Mouse (Mus musculus): ENCODE results near the gene Txnrd1.

Txnrd1 gene

DNA sequence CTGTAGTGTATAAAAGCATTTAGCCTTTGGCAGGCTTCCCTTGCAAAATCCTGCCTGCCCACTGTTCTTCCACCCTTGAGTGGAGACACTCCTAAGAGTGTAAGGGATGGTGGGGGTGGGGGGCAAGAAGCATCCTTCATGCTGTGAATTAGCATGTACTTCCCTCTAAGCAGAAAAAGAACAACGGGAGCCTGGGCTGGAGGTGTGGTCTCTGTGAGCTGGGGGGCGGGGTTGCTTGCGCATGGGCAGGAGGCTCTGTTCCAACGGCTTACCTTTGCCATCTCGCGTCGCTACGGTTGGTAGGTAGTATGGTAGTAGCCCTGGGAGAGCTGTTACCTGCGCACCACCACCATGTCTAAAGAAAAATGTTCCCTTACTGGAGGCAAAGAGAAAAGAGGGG is 32.6 kb downstream of the Txnrd1 start, which contains the start of gene Eid3:
Gene Eid3, plus strand, starts transcription at position 271 of the 400 bp plus-strand sequence.
- DNase-seq (ENCODE audit: low read depth), result no peak

DNA sequence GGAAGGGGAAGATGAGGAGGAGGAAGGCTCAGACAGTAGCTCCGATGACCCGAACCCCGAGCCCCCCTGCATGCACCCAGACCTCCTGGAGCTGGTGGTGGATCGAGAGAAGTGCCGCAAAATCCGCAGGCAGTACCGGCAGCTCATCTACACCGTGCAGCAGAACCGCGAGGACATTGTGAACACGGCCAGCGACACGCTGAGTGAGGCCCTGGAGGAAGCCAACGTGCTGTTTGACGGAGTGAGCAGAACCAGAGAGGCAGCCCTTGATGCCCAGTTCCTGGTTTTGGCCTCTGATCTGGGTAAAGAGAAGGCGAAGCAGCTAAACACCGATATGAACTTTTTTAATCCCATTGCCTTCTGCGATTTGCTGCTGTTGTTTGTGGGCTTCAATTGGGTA is 33.1 kb downstream of the Txnrd1 start:
- no peak for DNase-seq (ENCODE audit: low read depth)

DNA sequence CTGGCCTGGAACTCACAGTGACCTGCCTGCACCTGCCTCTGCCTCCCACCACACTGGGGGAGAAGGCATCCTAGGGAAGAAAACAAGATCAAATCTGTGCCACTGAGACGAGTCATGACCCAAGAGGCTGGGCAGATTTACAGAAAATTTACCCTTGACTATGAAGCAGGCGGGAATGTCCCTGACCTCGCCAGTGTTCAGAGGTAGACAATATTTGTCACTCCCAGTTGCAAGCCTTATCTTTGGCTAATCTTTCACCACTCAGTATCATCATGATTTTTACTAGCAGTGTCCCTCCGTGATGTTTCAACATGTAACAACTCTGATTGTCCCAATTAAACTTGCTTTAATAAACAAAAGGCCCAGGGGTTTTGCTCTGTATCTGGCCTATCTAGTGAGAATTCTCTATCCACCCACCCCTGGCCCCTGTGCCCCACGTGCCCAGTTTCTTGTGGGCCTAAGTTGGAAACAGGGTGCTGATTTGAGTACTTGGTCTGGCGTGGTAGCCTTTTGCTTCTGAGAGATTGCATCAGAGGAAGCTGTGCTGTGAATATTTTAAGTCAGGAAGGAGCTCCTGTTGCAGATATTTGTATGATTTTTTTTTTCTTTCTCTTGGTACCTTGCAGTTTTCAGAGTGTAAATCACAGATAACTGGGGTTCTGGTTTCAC is 34.8 kb downstream of the Txnrd1 start:
- DNase-seq (ENCODE audit: low read depth), result no peak

DNA sequence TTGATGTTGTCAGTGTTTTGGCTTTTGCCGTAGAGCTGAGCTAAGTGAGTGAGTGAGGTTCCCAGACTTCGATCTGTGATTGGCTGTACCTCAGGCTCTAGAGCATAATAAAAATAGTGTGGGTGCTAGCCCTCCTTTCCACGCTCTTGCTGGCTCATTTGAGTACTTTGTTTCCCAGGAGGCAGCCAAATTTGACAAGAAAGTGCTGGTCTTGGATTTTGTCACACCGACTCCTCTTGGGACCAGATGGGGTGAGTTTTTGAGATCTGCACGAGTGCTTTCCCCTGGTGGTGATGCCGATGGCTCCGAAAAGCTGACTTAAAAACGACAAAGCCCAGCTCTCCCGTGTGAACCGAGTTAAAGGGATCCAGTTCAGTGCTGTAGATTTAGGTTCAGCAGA is 41.7 kb downstream of the Txnrd1 start:
- no peak for DNase-seq (ENCODE audit: low read depth)

DNA sequence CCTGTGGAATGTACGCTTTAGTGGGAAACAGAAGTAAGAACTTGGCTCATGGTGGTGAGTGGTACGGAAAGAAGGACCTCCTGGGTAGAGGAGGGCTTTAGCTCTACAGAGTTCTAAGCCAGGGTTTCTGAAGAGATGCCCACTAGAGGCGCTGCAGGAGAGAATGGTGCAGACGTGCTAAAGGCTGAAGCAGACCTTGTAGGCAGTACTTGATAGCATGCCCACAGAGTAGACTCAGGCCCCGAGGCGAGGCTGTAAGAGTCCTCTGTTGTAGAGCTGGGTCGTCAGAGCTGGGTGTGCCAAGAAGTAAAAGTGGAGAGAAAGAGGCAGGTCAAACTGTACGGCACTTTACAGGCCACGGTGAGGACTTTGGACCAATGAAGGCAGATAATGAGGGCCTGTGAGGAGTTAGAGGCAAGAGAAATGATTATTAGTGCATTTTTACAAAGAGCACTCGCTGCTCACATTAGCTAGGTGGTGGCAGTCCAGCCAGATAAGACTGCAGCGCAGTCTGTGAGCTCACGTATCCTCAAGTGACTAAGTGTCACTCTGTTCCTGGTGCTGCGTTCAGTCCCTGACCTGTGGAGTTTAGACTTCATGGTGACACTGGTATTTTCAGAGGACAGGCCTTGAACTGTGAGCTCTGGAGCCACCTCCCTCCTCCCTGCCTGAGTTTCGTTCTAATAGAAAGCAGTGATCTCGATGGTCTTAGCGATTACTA is 42.5 kb downstream of the Txnrd1 start:
- DNase-seq (ENCODE audit: low read depth), result no peak

DNA sequence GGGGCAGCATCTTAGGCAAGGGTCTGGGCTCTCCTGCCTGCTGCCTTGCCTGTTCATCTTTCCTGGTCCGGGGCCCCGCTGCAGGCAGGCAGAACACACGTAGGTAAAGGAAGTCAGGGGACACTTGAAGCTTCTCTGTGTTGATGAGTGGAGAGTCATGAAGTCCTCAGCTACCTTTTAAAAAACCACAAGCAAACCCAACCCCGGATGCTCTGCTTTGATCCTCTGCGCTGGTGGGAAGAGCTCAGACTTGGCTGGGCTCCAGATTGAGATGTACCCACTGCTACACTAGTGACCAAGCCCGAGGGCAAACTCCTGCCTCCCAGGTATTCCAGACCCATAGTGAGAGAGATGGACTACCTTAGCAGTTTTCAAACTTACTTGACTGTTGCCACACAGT is 53.6 kb downstream of the Txnrd1 start:
- DNase-seq (ENCODE audit: low read depth), result no peak

DNA sequence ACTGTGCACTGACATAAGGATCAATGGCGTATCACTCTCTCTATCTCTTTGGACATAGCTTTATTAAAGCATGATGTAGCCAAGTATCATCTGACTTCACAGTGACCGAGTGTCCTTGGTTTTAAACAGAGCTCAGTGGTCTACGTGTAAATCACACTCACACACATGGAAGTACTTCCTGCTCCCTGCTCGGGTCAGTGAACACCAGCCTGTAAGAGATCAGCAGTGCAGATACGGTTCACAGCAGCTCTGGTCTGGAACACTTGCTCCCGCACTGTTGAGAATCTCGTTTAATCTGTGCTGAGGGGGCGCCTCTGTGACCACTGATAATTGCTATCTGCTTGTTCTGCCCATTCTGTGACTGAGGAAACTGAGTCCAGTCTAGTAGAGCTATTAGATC is 54.8 kb downstream of the Txnrd1 start:
- DNase-seq (ENCODE audit: low read depth), result no peak

DNA sequence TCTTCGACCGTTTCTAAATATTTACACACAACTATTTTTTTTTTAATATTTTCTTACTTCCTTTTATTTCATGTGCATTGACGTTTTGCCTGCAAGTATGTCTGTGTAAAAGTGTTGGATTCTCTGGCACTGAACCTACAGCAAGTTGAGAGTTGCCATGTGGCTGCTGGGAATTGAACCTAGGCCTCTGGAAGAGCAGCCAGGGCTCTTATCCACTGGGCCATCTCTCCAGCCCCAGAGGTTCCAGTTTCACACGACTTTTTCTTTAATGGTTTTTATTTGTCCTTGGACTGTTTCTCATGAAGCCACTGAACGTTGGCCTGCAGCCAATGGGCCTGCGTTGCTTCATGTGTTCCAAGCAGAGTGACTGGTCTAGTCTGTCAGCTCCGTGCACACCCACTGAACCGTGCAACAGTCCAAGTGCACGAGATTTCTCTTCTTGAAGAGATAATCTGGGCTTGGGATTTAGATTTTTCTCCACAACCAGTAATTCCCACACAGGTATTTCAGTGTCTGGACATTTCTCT is 55.8 kb downstream of the Txnrd1 start:
- no peak for DNase-seq (ENCODE audit: low read depth)

DNA sequence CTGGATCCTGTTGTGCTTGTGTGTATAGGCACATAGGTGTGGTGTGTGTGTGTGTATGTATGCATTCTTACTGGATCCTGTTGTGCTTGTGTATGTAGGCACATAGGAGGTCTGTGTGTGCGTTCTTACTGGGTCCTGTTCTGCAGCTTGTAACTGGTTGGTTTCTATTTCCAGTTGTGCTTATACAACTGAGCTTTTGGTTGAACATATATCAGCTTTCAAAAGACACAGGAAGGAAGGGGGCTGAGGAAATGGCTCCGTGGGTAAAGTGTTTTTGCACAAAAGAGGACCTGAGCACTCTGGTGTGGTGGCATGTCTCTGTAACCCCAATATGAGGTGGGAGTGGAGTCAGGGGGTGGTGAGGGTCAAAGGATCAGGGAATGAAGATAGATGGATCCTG is 57.2 kb downstream of the Txnrd1 start:
- DNase-seq (ENCODE audit: low read depth), result no peak

DNA sequence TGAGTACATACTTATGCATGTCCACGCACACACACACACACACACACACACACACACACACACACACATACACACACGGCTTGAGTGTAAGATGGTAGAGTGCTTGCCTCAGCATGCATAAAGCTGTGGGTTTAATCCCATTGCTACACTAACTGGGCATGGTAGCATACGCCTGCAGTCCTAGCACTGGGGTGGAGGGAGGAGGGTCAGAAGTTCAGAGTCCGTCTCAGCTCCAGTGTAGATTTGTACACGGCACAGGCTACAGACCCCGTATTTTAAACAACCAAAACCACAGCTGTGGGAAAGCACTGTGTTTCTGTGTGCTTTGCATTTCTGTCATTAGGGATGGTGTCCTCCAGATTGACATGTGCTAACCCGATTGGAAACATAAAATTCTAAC is 57.7 kb downstream of the Txnrd1 start:
- no peak for DNase-seq (ENCODE audit: low read depth)

DNA sequence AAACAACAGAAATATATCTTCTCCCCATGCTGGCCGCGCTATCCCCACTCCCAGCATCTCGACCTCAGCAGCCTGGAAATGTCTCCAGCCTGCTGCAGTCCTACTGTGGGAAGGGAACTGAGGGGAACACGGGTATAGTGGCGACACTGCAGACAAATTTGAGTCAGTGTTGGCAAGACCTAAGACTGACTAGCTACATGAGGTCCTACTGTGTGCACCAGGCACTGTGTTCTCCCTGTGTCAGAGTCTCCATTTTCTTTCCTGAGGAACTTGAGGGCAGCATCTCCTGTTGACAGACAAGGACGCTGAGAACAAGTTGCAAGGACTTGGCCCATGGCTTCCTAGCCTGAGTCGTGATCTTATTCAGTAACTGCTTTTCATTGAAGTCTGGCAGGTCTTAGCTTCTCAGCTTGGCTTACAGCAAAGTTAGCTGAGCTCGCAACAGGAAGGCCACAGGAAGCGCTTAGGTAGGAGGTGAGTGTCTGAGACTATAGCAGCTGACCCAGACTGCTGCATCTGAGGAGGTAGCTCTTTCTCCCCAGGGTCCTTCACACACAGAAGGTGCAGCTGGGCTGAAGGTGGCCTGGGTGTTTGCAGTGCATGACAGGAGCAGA is 58.8 kb downstream of the Txnrd1 start:
- no peak for DNase-seq (ENCODE audit: low read depth)

DNA sequence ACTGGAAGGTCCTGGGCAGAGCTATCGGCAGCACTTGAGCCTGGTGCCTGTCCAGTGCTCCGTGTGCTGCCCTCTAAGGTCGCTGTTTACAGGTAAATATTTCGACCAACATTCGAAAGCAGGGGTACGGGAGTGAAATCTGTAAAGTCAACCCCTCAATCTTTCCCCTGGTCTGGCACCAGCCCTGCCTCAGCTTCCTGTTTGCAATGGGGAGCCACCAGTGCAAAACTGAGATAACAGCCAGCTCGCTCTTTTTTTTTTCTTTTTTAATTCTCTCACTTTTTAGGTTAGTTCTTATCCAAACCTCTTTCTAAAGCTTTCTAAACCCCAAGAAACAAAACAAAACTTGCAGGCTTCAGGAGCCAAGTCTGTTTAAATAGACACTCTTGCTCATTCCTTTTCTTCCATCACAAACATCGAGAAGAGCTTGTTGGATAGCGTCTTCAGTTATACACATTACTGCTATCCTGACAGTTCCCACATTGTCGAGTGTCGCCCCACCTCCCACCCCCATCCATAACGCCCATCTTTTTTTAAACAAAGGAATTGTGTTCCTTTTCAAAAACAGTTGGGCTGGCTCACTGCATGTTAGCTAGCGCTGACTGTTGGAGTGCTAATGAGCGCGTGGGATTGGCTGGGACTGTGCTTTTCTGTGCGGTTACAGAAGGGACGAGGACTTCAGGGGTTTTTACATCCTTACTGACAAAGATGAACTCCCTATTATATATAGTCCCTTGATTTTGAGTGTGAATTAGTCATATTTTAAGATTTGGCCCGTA is 60.3 kb downstream of the Txnrd1 start:
- no peak for DNase-seq (ENCODE audit: low read depth)

DNA sequence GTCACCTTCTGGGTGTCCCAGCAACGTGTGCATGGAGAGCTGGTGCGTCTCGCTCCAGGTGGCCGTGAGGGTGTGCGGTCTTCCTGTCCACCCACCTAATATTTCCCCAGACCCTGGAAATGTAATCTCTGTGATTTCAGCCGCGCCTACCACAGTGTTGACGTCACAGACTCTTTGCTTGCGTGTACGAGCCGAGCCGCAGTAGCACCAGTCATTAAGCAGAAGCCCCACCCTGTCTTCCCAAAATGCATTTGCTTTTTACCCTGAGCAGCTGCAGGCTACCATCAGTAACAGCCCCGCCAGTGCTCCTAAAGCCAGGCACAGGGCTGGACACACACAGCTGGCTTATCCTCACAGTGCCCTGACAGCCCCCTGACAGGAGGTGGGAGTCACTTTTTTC is 64.2 kb downstream of the Txnrd1 start:
- DNase-seq (ENCODE audit: low read depth), result no peak

DNA sequence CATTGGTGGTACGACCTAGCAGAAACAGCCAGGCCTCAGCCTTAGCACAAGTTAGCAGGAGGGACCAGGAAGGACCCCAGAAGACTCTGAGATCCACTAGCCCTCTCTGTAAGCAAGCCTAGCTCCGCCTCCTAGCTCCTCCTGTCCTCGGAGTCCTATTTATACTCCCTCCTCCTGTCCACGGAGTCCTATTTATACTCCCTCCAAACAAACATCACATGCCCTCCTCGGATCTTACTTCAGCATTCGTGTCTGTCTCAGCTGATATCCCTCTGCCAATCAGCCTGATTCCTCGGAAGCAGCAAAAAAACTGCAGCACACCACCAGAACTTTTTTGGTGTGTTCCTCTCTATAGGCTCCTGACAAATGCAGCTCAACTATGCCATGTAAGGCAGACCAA is 65.1 kb downstream of the Txnrd1 start:
- DNase-seq (ENCODE audit: low read depth), result no peak

DNA sequence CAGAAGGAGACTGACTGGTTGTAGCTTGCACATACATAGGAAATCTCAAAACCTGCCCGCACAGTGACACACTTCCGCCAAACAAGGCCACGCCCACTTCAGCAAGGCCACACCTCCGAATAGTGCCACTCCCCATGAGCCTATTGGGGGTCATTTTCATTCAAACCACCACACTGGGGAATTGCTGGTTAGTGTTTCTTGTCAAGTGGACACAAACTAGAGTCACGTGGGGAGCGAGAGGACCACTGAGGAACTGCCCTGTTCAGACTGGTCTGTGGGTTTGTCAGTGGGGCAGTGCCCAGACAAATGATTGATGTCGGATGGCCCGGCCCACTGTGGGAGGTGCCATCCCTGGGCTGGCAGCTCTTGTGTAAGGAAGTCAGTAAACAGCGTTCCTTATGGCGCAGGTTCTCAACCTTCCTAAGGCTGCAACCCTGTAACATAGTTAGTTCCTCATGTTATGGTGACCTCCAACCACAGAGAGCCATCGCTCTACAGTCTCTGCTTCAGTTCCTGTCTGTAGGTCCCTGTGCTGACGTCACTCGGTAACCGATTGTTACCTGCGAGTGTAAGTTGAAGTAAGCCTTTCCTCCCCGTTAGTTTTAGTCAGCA is 66.2 kb downstream of the Txnrd1 start:
- DNase-seq (ENCODE audit: low read depth), result no peak

DNA sequence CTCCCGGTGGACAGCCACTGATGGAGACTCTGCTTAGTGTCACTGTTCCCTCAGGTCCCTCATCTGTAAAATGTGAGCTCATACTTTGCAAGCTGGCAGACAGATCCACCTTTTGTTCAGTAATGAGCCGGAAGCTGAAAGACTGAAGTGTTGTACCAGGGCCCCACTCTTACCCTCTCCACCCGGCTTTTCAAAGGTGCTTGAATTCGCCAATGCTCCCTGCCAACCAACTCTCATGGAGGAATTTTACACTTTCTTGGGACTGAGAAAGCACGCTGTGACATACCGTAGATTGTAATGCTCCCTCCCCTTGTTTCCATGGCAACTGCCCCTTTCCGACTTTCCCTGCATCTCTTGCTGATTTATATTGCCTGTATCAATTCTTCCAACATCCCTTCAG is 66.8 kb downstream of the Txnrd1 start:
- DNase-seq (ENCODE audit: low read depth), result no peak

DNA sequence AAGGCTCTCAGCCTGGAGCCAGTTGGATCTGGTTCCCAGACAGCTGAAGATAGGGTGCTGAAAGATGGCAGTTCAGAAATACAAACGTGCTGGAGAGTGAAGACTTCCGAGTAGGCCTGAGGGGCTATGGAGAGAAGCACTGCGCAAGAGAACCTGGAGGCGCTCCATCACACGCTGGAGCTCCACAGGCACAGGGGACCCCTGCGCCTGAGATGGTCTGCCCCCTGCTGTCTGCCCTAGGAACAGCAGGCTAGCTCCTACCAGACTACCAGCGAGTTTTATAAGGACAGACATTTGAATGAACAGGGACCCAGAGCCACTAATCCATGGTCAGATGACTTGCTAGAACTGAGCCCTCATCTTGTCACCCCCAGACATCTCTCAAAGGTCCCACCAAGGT is 67.7 kb downstream of the Txnrd1 start:
- DNase-seq (ENCODE audit: low read depth), result peak; percentile 63

DNA sequence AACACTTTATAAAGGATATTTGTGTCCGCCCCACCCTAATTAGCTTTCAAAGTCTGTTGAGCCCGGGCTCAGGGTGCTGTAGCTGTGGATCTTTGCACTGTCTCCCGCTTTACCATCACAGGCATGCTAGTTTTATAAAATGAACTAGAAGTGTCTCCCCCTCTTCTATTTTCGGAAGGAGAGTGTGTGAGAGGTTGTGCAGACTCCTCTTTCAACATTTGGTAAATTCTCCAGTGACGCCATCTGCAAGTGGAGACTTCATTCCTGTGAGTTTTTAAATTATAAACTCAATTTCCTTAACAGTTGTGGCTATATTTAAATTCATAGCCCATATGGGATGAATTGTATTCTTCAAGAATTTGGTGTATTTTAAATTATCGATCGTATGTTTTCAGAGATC is 74.8 kb downstream of the Txnrd1 start:
- no peak for DNase-seq (ENCODE audit: low read depth)

DNA sequence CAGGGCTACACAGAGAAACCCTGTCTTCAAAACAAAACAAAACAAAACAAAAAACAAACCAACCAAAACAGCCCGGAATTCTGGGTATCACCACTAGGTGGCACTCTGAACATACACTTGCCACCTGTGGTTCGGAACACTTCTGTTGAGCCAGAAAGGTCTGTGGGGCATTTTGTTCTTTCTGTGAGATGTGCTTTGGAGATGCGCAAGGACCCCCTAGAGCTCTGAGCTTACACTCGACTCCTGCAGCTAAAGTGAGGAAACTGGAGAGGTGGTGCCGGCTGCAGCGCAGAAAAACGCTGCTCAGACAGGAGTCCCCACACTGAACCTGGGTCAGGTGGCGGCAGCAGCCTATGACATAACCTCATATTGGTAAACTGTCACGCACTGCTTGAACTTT is 75.6 kb downstream of the Txnrd1 start:
- DNase-seq (ENCODE audit: low read depth), result peak; percentile 60

DNA sequence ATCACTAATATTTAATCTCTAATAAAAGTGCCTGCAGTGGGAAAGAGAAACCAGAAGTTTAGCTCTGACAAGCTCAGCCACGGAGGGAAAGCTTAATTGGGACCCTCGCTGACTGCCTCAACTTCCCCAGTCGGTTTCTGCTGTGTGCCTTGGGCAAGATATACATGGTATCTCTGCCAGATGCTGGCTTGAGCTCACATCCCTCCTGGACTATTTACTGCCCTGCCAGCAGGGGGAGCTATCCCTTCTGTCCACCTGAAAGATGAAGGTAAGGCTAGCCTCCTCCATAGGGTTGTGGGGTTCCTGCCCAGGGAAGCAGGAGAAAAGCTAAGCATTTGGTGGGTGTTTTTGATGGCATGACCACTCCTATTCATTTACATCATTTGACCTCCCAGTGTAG is 76.4 kb downstream of the Txnrd1 start:
- DNase-seq (ENCODE audit: low read depth), result no peak

DNA sequence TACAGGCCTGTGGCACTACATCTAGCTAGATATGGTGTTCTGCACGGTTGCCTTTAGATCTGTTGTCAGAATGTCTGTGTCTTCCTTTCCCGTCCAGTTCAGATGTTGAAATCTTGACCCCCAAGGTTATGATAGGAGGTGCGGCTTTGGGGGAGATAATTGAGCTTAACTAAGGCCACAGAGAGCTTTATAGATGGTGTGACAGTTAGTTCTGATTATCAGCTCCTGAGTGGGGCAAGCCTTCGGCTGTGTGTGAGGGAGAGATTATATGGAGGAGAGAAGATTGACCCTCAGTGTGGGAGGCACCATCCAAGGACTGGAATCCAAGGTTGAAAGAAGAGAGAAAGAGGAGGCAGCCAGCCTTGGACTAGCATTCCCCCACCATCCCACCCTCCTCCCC is 79.5 kb downstream of the Txnrd1 start:
- DNase-seq (ENCODE audit: low read depth), result peak; percentile 38

DNA sequence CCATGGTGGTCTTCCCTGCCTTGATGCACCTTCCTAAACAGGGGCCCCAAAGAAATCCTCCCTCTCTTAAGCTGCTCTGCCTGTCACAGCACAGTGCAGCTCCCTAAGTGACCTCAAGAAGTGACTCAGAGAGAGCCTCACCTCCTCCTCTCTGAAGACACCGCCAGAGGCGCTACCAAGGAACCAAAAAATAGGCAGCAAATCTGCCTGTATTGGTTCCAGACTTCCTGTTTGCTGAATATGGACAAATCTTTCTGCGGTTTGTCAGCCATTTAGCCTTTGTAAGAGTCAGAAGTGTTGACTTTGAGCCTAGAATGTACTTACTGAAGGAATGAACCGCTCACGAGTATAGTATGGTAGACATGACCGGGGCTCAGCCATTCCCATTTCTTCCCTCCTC is 80.0 kb downstream of the Txnrd1 start:
- no peak for DNase-seq (ENCODE audit: low read depth)

Measured in c-Kit-positive CD71-positive TER-119-negative erythroid progenitor cells, embryonic 14.5 days (primary cell).